Mouse (Mus musculus) limb, embryonic 12.5 days (tissue): ENCODE measurements at regions not wholly inside any gene's neighbourhood (a gene's known extent, or its start where the extent isn't known, plus 50 kb on each side); places are given as distances from the start of the nearest gene placed in this dataset. TPM values are rescaled to one million over a fixed set of nuclear protein-coding genes. Genes with fewer than 3 reads are reported as not detected.

Experiments used
- ATAC-seq: fragments of 200-750 bp; cut with Nextera tagmentation; 2 replicates; pipeline ENCODE4 v1.8.0; 2017; ENCODE audit warnings: low read depth, moderate TSS enrichment; ENCODE audit not compliant: insufficient number of reproducible peaks, insufficient read depth, low FRiP score, low TSS enrichment
- H3K27ac ChIP-seq: fragments of 300-500 bp; sonication (generic); 2 replicates; pipeline ENCODE4 v1.5.1; 2016; ENCODE audit warnings: mild to moderate bottlenecking, moderate library complexity
- H3K27me3 ChIP-seq: fragments of 300-500 bp; sonication (generic); 2 replicates; pipeline ENCODE4 v1.6.1; 2016; ENCODE audit warnings: mild to moderate bottlenecking, moderate library complexity
- H3K36me3 ChIP-seq: fragments of 300-500 bp; sonication (generic); 2 replicates; pipeline ENCODE4 v1.6.1; 2016; ENCODE audit warnings: mild to moderate bottlenecking, moderate library complexity
- H3K4me1 ChIP-seq: fragments of 300-500 bp; sonication (generic); replicated peaks from 2 replicates; pipeline ENCODE4 v1.6.1; 2016
- H3K4me2 ChIP-seq: fragments of 300-500 bp; sonication (generic); 2 replicates; pipeline ENCODE4 v1.6.1; 2016; ENCODE audit warnings: mild to moderate bottlenecking, moderate library complexity
- H3K4me3 ChIP-seq: fragments of 300-500 bp; sonication (generic); replicated peaks from 2 replicates; pipeline ENCODE4 v1.5.1; 2016; ENCODE audit warnings: mild to moderate bottlenecking
- H3K9ac ChIP-seq: fragments of 300-500 bp; sonication (generic); replicated peaks from 2 replicates; pipeline ENCODE4 v1.6.1; 2016; ENCODE audit warnings: mild to moderate bottlenecking, moderate library complexity
- H3K9me3 ChIP-seq: fragments of 300-500 bp; sonication (generic); 2 replicates; pipeline ENCODE4 v1.6.1; 2016; ENCODE audit warnings: mild to moderate bottlenecking, moderate library complexity
- WGBS: fragments of 180-500 bp; shearing (Covaris S2); methylation state at CpG from one replicate; pipeline ENCODE4 v1.1.7; 2016; 5-methylcytosine and 5-hydroxymethylcytosine counted together
- microRNA counts: library from miRNA; unstranded; fragments of <30 nt; microRNA quantifications from one replicate; lab custom pipeline; 2017
- microRNA-seq: library from miRNA; unstranded; fragments of <30 nt; microRNA quantifications from one replicate; pipeline ENCODE4, GENCODE M21; 2017

GRCm38 (mm10) chr11:28649446-28649845 lies 65.3 kb upstream of the Ccdc85a start:
- Histone ChIP-seq H3K4me3 (no peak overlapping the region), H3K9ac (no peak overlapping the region), H3K27ac (no peak overlapping the region), H3K9me3 (no peaks in the 10 kb centered on the region), H3K4me1 (no peaks in the 10 kb centered on the region), H3K27me3 (no peaks in the 10 kb centered on the region), H3K36me3 (no peaks in the 10 kb centered on the region), H3K4me2 (no peak overlapping the region)
- no peak for ATAC-seq
- WGBS = 76% methylated on average over 7 of the region's 7 CpGs

GRCm38 (mm10) chr11:28648916-28649315 lies 64.8 kb upstream of the Ccdc85a start:
- Histone ChIP-seq H3K4me2 (no peak overlapping the region), H3K27me3 (no peaks in the 10 kb centered on the region), H3K9ac (no peak overlapping the region), H3K4me1 (no peaks in the 10 kb centered on the region), H3K4me3 (no peak overlapping the region), H3K9me3 (no peaks in the 10 kb centered on the region), H3K36me3 (no peaks in the 10 kb centered on the region), H3K27ac (no peak overlapping the region)
- WGBS = 37% methylated on average over 3 of the region's 3 CpGs
- ATAC-seq = no peak

GRCm38 (mm10) chr11:28639081-28639480 lies 55.0 kb upstream of the Ccdc85a start:
- no peak overlapping the region for H3K4me3 ChIP-seq
- no peak for ATAC-seq
- no peaks in the 10 kb centered on the region for H3K36me3 ChIP-seq
- H3K9me3 ChIP-seq = no peaks in the 10 kb centered on the region
- no peak overlapping the region for H3K4me2 ChIP-seq
- no peak overlapping the region for H3K27ac ChIP-seq
- no peak overlapping the region for H3K9ac ChIP-seq
- 0 out of 2 replicates have a peak, but pooled peaks cover 3% of the 10 kb centered on the region for H3K4me1 ChIP-seq
- no peaks in the 10 kb centered on the region for H3K27me3 ChIP-seq
- 84% methylated on average over 1 of the region's 1 CpGs for WGBS

- WGBS = 25% methylated on average over 3 of the region's 3 CpGs
- H3K9ac ChIP-seq = no peak overlapping the region
- H3K27me3 ChIP-seq = no peaks in the 10 kb centered on the region
- no peak overlapping the region for H3K4me3 ChIP-seq
- no peak overlapping the region for H3K4me2 ChIP-seq
- 0 out of 2 replicates have a peak, but pooled peaks cover 3% of the 10 kb centered on the region for H3K4me1 ChIP-seq
- H3K9me3 ChIP-seq = no peaks in the 10 kb centered on the region
- no peak overlapping the region for H3K27ac ChIP-seq
- ATAC-seq = no peak
- H3K36me3 ChIP-seq = no peaks in the 10 kb centered on the region
These were observed 52.6 kb upstream of the Ccdc85a start for GRCm38 (mm10) chr11:28636752-28637151.

MicroRNA genes in the stretch of these regions (microRNA counts, 519-probe panel; counts per million panel counts)
- microRNA mmu-miR-216a (lab: Ali Mortazavi, UCI) (not detected), microRNA mmu-miR-216b (lab: Ali Mortazavi, UCI) (not detected), microRNA mmu-miR-217 (lab: Ali Mortazavi, UCI) (not detected)

Small RNAs in the stretch of these regions (microRNA-seq; reads per million reads assigned to microRNA genes)
- gene Mir216a = 0.93 reads per million
- gene Mir216b = not detected
- gene Mir216c = not detected
- gene Mir217 = 4.9 reads per million, percentile 15 among the genes with 10 or more reads in this experiment
